Mouse (Mus musculus): ENCODE data around the gene Vmn2r10.
"Not testable (repeated sequence)": the region's sequence is repeated elsewhere in the genome, so short reads cannot be mapped to it uniquely, and the experiment has no call there.

Vmn2r10 gene

DNA sequence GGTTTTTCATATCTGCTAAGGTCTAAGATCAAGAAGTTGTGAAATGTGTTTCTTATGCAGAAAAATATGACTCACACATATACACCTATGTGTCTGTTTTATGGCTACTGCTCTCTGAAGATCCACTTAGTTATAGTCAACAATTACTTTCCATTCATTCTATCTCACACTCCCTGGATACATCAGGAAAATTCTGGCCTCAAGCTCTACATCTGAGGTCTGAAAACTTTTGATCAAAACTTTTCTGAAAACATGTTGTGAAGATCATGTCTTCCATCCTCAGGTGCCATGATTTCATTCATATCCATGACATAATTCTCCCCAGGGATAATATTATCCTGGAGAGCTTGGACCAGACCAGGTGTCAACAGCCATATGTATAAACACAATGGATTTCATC lies at the start of gene Vmn2r10:
Gene Vmn2r10, minus strand, starts transcription at position 101 of the 400 bp plus-strand sequence.
- TF ChIP-seq GATA4 (IDR thresholded peaks at IDR 0.05; ENCODE audit: insufficient replicate concordance, low read length), result not testable (repeated sequence)

DNA sequence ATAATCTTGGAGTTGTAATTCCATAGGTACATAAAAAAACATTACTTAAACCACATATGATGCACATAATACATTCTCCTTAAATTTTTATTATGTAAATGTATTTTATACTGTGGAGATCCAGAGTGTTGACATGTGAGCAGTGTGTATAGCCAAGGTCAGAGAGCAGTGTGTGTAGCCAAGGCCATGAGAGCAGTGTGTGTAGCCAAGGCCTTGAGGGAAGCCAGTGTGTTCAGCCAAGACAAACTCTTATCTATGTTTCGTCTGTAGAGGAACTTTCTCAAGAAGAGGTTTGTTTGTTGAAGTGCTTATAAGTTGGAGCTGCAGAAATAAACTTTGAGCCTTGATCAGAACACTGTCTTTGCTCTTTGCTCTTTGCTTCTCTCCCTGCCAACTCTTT lies 49.0 kb upstream of the Vmn2r10 start:
- no peak for TF ChIP-seq GATA4 (IDR thresholded peaks at IDR 0.05; ENCODE audit: insufficient replicate concordance, low read length)

DNA sequence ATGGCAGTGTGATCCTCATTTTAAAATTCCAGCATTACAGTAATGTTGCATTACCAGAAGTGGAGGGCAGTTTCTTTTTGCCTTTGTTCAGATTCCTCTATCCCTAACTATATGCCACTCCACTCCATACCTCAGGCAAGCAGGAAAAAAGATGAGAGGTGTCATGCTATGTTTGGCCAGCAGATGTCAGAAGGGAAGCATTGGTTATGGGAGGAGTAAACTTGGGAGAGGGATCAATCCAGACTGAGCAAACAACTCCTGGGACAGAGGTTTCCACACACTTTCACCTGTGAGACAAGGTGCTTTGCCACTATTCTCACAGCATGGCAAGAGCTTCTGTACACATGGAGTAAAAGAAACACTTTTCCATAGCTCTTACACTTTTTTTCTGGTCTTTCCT lies 26.3 kb upstream of the Vmn2r10 start:
- TF ChIP-seq GATA4 (IDR thresholded peaks at IDR 0.05; ENCODE audit: insufficient replicate concordance, low read length), result no peak

DNA sequence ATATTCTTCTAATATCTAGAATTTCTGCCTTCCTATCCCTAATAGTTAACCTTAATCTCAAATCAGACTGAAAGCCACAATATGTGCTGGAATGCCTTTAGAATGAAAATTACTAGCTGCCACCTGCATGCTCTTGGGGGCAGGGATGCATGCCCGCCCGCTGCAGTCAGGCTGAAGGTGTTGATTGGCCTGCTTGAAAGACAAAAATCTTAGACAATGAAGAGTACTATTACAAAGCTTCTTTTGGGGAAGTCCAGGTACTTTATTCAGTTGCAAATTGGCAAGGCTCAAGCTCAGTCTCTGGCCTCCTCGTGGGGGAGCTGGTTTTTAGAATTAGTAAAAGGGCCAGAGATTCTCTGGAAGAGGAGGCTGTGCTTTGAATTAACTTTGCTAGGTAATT lies 17.4 kb downstream of the Vmn2r10 start:
- no peak for TF ChIP-seq GATA4 (IDR thresholded peaks at IDR 0.05; ENCODE audit: insufficient replicate concordance, low read length)
